Mouse (Mus musculus): ENCODE data around the gene Pacrg.

The Pacrg gene

GRCm38 (mm10) chr17:10451306-10452077 lies 388.6 kb downstream of the Pacrg start:
- peak in 1 of 2 experiments; percentile 20 for DNase-seq (ENCODE audit: low spot score in 2 of 2)

DNA sequence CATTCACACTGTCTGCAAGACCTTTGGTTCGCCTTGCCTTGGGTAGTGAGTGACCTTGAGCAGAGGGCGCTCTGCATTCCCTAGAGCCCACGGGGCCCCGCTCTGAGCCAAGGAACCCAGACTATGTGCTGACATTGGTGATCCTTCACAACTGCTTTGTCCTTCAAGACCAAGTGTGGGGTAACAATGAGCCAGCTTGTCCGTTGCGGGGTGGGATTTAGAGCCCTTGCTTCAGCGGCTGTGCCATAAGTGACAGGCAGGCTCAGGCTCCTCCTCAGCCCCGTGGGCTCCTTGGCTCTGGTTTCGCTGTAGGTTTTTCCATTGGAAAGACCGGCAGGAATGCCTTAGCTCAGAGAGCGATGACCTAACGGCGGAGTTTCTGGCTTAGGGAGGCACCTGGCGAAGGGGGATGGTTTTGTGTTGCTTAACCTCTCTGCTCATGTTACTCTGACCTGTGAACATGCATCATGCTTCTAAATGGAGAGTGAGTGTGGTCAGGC lies 390.3 kb downstream of the Pacrg start:
- peak; percentile 46 to 65 for DNase-seq (ENCODE audit: low spot score in 2 of 2)

- DNase-seq (ENCODE audit: low spot score in 2 of 2): no peak
These were observed 391.7 kb downstream of the Pacrg start for GRCm38 (mm10) chr17:10448417-10448816.

- no peak for DNase-seq (ENCODE audit: low spot score in 2 of 2)
These were observed 398.5 kb downstream of the Pacrg start for GRCm38 (mm10) chr17:10441501-10442111.

GRCm38 (mm10) chr17:10440961-10441360 lies 399.1 kb downstream of the Pacrg start:
- DNase-seq (ENCODE audit: low spot score in 2 of 2): no peak

DNA sequence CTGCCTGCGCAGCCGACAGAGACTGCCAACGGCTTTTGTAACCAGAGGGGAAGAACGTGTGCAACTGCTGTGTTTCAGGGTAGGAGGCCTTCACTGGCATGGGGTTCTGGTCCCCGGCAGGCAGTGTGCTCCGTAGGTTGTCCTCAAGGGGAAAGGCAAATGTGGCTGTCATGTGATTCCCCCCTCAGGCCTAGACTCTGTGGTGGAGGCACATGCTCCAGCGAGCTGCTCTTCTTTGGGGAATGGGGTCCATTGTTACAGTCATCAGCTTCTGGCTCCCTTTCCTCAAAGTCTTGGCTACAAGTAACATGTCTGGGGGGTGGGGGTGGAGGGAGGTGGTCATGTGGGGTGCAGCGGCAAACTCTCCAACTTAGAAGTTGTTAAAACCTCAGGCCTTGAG lies 400.3 kb downstream of the Pacrg start:
- no peak for DNase-seq (ENCODE audit: low spot score in 2 of 2)

DNA sequence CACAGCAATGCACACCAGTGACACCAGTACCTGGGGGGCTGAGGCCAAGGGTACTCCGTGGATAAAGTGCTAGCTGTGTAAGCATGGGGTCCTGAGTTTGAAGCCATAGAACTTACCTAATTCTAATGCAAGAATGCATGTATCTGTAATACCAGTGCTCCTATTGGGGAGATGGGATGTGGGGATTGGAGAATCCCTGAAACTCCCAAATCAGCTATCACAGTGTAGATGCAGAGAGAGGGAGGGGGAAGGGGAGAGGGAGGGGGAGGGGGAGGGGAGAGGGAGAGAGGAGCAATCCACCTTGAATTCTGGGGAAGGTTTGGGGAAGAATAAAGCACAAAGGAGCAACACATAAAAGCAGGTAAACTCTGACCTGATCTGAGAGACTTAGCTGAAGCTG lies 405.2 kb downstream of the Pacrg start:
- DNase-seq (ENCODE audit: low spot score in 2 of 2): no peak

DNA sequence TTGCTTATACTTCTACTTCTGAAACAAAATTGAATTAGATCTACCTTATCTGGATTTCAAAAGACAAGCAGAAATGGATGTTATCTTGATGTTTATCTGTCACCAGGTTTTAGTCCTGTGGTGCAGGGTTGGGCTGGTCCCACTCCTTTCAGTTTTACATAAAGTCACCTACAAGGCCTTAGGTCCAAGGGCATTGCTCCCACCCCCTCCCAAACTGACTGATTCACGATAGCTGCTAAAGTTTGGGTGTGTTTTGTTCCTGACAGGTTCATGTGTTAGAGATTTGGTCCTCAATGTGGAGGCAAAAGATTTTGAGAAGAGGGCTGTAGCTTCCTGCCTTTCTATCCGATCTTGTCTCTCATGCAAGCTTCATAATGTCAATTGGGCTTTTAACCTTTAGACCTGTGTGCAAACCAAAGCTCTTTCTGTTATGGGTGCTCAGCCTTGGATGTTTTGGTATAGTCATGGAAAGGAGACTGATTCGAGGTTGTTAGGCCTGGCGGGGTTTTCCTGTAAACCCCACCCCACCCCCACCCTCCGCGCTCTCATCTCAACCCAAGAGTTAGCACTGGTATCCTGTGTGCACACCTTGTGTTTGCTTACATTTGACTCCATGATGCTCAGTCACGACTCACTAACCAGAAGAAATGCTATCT lies 407.5 kb downstream of the Pacrg start:
- no peak for DNase-seq (ENCODE audit: low spot score in 2 of 2)

DNA sequence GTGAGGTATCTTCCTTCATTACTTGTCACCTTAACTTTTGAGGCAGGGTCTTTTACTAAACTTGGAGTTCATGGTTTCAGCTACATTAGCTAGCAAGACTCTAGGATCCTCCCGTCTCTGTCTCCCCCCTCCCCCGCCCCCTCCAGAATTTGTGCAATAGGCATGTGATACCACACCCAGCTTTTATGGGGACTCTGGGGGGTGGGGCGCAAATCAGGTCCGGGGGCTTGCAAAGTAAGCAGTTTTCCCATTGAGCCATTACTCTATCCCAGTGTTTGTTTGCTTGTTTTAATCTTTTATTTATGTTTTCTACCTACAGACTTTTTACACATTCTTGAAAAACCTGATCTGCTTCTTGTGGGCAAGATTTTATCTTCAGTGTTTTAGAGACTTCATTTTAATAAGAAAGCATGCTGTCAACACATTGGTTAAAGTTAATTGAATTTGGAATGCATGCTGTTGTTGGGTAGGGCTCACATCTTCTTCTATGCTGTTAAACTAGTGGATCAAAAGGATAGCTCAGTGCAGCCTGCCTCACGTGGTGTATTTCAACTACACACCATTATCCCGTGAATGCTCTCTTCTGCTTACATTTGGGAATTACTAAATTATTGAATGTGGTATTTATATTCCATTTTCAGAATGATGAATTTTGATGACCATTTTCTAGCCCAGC lies 408.1 kb downstream of the Pacrg start:
- no peak for DNase-seq (ENCODE audit: low spot score in 2 of 2)

DNA sequence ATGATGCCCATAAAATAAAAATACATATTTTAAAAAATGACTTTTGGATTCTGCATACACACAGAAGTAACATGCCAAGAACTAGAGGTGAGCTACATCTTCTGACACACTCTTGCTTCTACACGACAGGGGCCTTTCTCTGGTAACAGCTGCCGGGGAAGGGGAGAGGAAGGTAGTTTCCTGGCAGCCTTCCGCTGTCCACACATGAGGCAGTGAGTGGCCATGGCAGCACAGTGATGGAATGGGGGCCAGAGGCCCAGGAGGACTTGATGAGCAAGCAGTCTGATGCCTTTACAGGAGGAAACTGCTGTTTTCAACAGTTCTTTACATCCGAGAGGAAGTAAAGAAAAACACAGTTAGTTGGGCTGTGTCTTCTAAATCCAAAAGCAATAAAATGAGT lies 409.3 kb downstream of the Pacrg start:
- no peak for DNase-seq (ENCODE audit: low spot score in 2 of 2)

DNA sequence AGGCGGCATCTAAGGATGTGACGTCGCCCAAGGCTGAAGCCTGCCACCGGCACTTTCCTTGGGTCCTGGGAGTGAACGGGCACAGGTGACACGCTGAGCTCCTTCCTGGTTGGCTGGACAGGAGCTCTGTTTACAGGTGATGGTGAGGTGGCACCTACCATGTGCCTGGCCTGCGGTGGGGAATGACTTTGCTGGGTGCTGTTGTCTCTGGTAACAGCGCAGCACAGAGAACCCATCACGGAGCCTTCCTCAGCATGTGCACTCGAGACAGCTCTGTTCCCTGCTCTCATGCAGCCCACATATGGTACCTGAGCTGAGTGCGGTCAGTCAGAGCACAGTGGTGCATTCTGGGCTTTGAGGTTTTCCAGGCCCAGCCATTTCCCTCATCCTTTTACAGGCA lies 410.7 kb downstream of the Pacrg start:
- DNase-seq (ENCODE audit: low spot score in 2 of 2): no peak

DNA sequence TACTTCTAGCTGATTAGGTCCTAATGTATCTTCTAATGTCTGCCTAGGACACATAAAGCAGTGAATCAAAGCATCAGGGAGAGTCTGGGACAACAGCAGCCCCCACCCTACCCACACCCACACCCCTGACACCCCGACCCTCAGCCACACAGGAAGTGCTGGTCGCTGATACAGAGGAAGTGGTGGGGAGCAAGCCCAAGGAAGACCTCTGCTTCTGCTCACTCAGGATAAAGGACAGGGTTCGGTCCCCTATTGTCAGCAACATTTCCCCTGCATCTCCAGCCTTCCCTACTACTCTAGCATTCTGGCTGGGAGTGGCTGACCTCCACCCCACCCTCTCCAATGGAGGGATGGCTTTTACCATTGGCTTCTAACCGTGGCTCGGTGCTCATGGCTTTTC lies 414.8 kb downstream of the Pacrg start:
- no peak for DNase-seq (ENCODE audit: low spot score in 2 of 2)

DNA sequence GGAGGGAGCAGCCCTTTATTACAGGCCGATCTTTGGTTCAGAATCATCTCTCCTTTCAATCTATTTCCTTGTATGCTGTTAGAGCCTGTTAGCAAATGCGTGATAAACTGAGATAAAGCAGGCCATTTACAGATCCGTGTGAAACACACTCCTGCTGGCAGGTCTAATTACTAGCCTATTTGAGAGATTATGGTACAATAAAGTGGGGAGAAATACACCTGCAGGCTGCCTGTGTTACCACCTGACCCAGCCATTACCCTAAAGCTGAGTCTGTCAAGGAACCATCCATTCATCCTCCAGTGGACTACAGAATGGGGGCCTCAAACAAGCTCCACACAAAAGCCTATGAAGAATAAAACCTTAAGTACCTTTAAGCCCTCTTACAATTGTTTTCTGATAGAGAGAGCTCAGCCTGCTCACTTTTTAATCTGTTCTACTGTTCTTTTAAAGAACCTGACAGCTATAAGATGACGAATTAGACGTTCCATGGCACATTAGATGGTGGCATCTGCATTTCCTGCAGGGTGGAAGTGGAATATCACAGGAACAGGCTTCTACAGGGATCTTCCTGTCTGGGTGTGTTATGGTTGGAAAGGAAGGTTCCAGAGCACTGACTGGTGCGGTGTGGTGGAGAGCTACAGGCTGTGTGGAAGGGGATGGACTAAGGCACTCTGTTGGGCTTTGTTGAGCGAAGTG lies 422.4 kb downstream of the Pacrg start:
- DNase-seq (ENCODE audit: low spot score in 2 of 2): no peak

DNA sequence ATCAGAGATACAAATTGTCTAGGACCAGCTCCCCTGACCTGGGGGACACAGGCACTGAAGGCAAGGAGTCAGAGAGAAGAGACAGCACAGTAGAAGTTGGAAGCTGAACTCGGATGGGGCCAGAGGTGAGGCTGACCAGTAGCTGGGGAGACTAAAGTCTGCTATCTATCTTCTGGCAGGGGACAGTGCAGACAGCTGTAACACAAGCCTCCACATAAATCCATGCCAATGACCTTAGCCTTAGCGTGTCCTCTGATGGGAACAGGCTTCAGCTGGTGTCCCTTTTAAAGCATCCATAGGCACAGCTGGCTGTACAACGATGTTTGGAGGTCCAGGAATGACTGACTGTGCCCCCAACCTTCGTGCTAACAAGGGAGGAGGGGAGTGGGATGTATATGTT lies 423.1 kb downstream of the Pacrg start:
- DNase-seq (ENCODE audit: low spot score in 2 of 2): peak; percentile 44 to 60

- no peak for DNase-seq (ENCODE audit: low spot score in 2 of 2)
These were observed 424.0 kb downstream of the Pacrg start for GRCm38 (mm10) chr17:10416101-10416500.

- DNase-seq (ENCODE audit: low spot score in 2 of 2): peak; percentile 48 to 53
These were observed 425.7 kb downstream of the Pacrg start for GRCm38 (mm10) chr17:10414383-10414782.

DNA sequence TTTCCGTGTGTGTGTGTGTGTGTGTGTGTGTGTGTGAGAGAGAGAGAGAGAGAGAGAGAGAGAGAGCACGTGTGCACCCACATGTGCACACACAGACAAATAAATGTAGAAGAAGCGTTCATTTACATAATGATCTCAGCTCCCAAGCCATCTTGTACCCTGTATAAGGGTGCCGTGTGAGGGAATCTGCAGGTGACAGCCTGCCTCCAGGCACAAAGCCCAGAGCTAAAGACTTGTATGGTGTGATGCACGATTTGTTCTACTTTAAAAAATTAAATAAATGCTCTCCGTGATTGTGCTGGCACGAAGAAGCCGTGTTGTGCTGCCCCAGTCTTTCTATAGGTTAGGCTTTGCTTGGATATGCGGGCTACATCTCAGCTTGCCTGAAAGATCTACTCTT lies 426.2 kb downstream of the Pacrg start:
- DNase-seq (ENCODE audit: low spot score in 2 of 2): no peak

DNA sequence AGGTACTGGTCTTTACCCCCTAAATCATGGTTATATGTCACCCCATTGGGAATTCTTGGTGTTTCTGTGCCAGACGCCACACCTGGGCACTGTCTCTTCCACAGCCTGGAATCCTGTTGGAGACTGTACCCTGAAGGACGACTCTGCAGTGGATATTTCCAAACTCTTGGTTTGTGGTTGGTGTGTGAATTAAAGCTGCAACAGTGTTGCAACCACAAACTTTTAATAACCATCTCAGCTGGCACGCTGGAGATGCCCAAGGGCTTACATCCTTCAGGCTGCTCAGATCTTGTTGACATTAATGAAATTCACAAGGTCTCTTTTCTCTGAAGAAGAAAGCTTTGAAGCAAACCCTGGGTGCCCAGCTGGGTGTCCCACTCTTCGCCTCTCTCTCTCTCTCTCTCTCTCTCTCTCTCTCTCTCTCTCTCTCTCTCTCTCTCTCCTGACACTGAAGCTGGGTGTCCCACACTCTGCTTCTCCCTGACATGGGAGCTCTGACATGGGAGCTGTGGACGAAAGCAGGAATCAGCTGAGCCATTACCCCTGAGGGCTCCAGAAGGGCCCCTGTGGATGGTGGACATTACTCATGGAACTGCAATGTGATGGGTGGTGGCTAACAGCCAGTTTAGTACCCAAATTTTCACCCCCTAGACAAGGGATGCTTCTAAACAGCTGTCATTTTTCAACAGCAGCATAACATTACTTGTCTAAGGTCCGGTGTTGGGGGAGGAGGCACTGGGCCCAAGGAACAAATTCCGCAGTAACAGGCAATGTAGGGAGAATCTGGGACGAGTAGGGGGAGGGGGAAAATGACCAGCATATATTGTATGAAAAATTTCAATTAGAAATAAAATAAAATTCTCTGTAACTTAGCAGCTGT lies 429.3 kb downstream of the Pacrg start:
- DNase-seq (ENCODE audit: low spot score in 2 of 2): no peak

GRCm38 (mm10) chr17:10408681-10409081 lies 431.4 kb downstream of the Pacrg start:
- no peak for DNase-seq (ENCODE audit: low spot score in 2 of 2)

DNA sequence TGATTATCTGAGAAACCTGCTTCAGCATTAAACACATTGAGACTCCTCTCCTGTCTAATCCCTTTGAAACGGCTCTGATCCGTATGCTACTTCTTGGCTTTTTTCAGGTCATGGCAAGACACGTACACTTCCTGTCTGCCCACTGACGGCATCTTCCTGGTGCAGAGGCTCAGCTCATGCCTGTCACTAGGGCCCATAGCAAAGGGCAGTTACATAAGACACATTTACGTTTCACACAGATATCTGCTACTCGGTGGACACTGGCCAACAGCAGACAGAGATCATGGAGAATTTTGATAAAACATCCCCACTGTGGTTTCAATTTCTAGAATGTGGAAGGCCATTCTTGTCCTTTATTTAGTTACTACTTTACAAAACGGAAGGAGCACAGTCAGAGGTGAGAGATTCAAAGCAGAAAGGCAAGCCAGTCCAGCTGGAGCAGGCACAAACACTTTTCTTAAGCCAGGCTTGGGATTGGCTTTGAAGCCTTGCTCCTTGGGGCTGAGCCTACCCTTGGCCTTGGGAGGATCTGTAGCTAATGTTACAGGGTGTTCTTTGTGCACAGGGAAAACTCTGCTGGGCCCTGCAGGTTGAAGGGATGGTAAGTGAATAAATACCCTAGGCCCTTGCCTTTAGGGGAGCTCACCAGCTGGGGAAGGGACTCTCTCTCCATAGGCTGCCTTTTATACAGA lies 432.9 kb downstream of the Pacrg start:
- no peak for DNase-seq (ENCODE audit: low spot score in 2 of 2)

Measured in heart, adult 9 months (tissue).